Mouse (Mus musculus) midbrain, postnatal 0 days (tissue): Measurements from ENCODE around the gene Ppp2r5e. TPM values are rescaled to one million over a fixed set of nuclear protein-coding genes. Genes with fewer than 3 reads are reported as not detected.
A peak's percentile ranks its signal among the peaks of the same experiment; 100 is the strongest.

ENCODE experiments used
- ATAC-seq: fragments of 200-750 bp; cut with Nextera tagmentation; 2 replicates; pipeline ENCODE4 v1.8.0; 2017; ENCODE audit warnings: moderate number of reproducible peaks, mild to moderate bottlenecking, moderate TSS enrichment, moderate library complexity; ENCODE audit not compliant: low FRiP score
- DNase-seq: peaks from one replicate; pipeline ENCODE4 v3.0.0-alpha.2; 2015; ENCODE audit warnings: low spot score
- H3K27ac ChIP-seq: fragments of 300-500 bp; sonication (generic); 2 replicates; pipeline ENCODE4 v1.5.1; 2014; ENCODE audit warnings: low read depth, mild to moderate bottlenecking, low read length, mixed read lengths
- H3K27me3 ChIP-seq: fragments of 300-500 bp; sonication (generic); 2 replicates; pipeline ENCODE4 v1.6.1; 2014; ENCODE audit warnings: low read length, control low read depth, mixed read lengths; ENCODE audit not compliant: insufficient read depth
- H3K36me3 ChIP-seq: fragments of 300-500 bp; sonication (generic); 2 replicates; pipeline ENCODE4 v1.6.1; 2014; ENCODE audit warnings: low read length, control low read depth, mixed read lengths; ENCODE audit not compliant: insufficient read depth
- H3K4me1 ChIP-seq: fragments of 300-500 bp; sonication (generic); 2 replicates; pipeline ENCODE4 v1.6.1; 2014; ENCODE audit warnings: mild to moderate bottlenecking, control low read depth, antibody characterized with exemption, low read length, mixed read lengths; ENCODE audit not compliant: insufficient read depth
- H3K4me2 ChIP-seq: fragments of 300-500 bp; sonication (generic); 2 replicates; pipeline ENCODE4 v1.6.1; 2014; ENCODE audit warnings: low read depth, mild to moderate bottlenecking, low read length, mixed read lengths; ENCODE audit not compliant: poor library complexity, severe bottlenecking
- H3K4me3 ChIP-seq: fragments of 300-500 bp; sonication (generic); 2 replicates; pipeline ENCODE4 v1.5.1; 2014; ENCODE audit warnings: low read depth, mild to moderate bottlenecking, low read length, moderate library complexity
- H3K9ac ChIP-seq: fragments of 300-500 bp; sonication (generic); replicated peaks from 2 replicates; pipeline ENCODE4 v1.6.1; 2014; ENCODE audit warnings: mild to moderate bottlenecking, low read length, moderate library complexity, mixed read lengths; ENCODE audit not compliant: poor library complexity, severe bottlenecking
- H3K9me3 ChIP-seq: fragments of 300-500 bp; sonication (generic); 2 replicates; pipeline ENCODE4 v1.6.1; 2016; ENCODE audit warnings: low read length, control low read depth
- CTCF ChIP-seq: IDR thresholded peaks from 2 replicates; pipeline ENCODE4 v1.5.1; 2016; ENCODE audit warnings: antibody characterized with exemption, mild to moderate bottlenecking
- WGBS: fragments of 180-500 bp; shearing (Covaris S2); extraction: QIAGEN DNeasy Blood & Tissue Kit; methylation state at CpG from one replicate; pipeline ENCODE4 v1.1.7; 2014; 5-methylcytosine and 5-hydroxymethylcytosine counted together
- polyA plus RNA-seq: library from polyadenylated mRNA; unstranded; fragments of >200 nt; fragmentation: Nextera tagmentation; extraction: Ambion mirVana; gene quantifications from 2 replicates; pipeline ENCODE4 v1.2.1, GENCODE M21; 2015
- total RNA-seq: library from RNA; depleted of rRNA; stranded (reverse); fragments of >200 nt; gene quantifications from 2 replicates; pipeline ENCODE4 v1.2.3, GENCODE M21; 2014

The Ppp2r5e gene
- total and polyA plus RNA-seq, 2 experiments from 2014 or later, result 22.8 to 32.9 TPM

GRCm38 (mm10) chr12:75612711-75613110, 16.7 kb upstream of the Ppp2r5e start:
- H3K4me3 ChIP-seq, result no peak overlapping the region
- H3K9ac ChIP-seq, result no peak overlapping the region
- H3K4me1 ChIP-seq, result no peaks in the 10 kb centered on the region
- no peaks in the 10 kb centered on the region for H3K9me3 ChIP-seq
- H3K27ac ChIP-seq, result no peak overlapping the region
- H3K27me3 ChIP-seq, result no peaks in the 10 kb centered on the region
- no peak for TF ChIP-seq CTCF
- ATAC-seq, result no peak
- no peak for DNase-seq
- H3K4me2 ChIP-seq, result no peak overlapping the region
- 87% methylated on average over 7 of the region's 7 CpGs for WGBS
- H3K36me3 ChIP-seq, result no peaks in the 10 kb centered on the region

- Histone ChIP-seq H3K4me1 (no peaks in the 10 kb centered on the region), H3K27ac (no peak overlapping the region), H3K9ac (no peak overlapping the region), H3K4me2 (no peak overlapping the region), H3K9me3 (no peaks in the 10 kb centered on the region), H3K36me3 (no peaks in the 10 kb centered on the region), H3K4me3 (no peak overlapping the region), H3K27me3 (no peaks in the 10 kb centered on the region)
- 14% methylated on average over 4 of the region's 4 CpGs for WGBS
- DNase-seq, result no peak
- ATAC-seq, result no peak
- no peak for TF ChIP-seq CTCF
These were observed 3.4 kb upstream of the Ppp2r5e start for GRCm38 (mm10) chr12:75599490-75599889.

- no peak overlapping the region for H3K4me3 ChIP-seq
- no peak for TF ChIP-seq CTCF
- 64% methylated on average over 4 of the region's 4 CpGs for WGBS
These were observed 2.9 kb upstream of the Ppp2r5e start for GRCm38 (mm10) chr12:75598988-75599387.

GRCm38 (mm10) chr12:75597707-75598106, 1.7 kb upstream of the Ppp2r5e start:
- 85% methylated on average over 4 of the region's 4 CpGs for WGBS
- DNase-seq (no peak), ATAC-seq (no peak)
- Histone ChIP-seq H3K4me2 (no peak overlapping the region), H3K9me3 (no peaks in the 10 kb centered on the region), H3K9ac (no peak overlapping the region), H3K36me3 (no peaks in the 10 kb centered on the region), H3K27ac (no peak overlapping the region), H3K4me1 (peaks cover 5% of the 10 kb centered on the region; the same call in 1 of the 2 replicates), H3K4me3 (no peak overlapping the region), H3K27me3 (no peaks in the 10 kb centered on the region)
- no peak for TF ChIP-seq CTCF

More at GRCm38 (mm10) chr12:75598988-75599387, 2.9 kb upstream of the Ppp2r5e start:
- no peak for ATAC-seq
- H3K9me3 ChIP-seq, result no peaks in the 10 kb centered on the region
- peaks cover under 1% of the 10 kb centered on the region; the same call in 1 of the 2 replicates for H3K4me1 ChIP-seq
- no peak overlapping the region for H3K9ac ChIP-seq
- no peaks in the 10 kb centered on the region for H3K36me3 ChIP-seq
- H3K4me2 ChIP-seq, result no peak overlapping the region
- no peak overlapping the region for H3K27ac ChIP-seq
- no peaks in the 10 kb centered on the region for H3K27me3 ChIP-seq
- no peak for DNase-seq

GRCm38 (mm10) chr12:75595291-75596153, 523 bp downstream of the Ppp2r5e start:
- Histone ChIP-seq H3K4me2 (peak overlapping the region; percentile 80), H3K9me3 (no peaks in the 10 kb centered on the region), H3K27me3 (no peaks in the 10 kb centered on the region), H3K36me3 (peaks cover 5% of the 10 kb centered on the region; the same call in 1 of the 2 replicates), H3K4me3 (peak overlapping the region; percentile 100), H3K4me1 (peaks cover 5% of the 10 kb centered on the region; the same call in 1 of the 2 replicates), H3K9ac (peak overlapping the region; percentile 98), H3K27ac (peak overlapping the region; percentile 98)
- TF ChIP-seq CTCF, result no peak
- WGBS, result under 1% methylated on average over 56 of the region's 97 CpGs
- ATAC-seq (peak; percentile 22), DNase-seq (no peak)

- DNase-seq, result no peak
- Histone ChIP-seq H3K27me3 (no peaks in the 10 kb centered on the region), H3K4me1 (peaks cover 5% of the 10 kb centered on the region; the same call in 1 of the 2 replicates), H3K4me3 (peak overlapping the region; percentile 100), H3K9ac (0 out of 2 replicates have a peak overlapping the region, but pooled peaks have one; percentile 30), H3K9me3 (no peaks in the 10 kb centered on the region), H3K36me3 (peaks cover 5% of the 10 kb centered on the region; the same call in 1 of the 2 replicates), H3K4me2 (peak overlapping the region; percentile 80), H3K27ac (no peak overlapping the region)
- WGBS, result 35% methylated on average over 5 of the region's 5 CpGs
- TF ChIP-seq CTCF, result no peak
- no peak for ATAC-seq
These were observed 1.6 kb downstream of the Ppp2r5e start for GRCm38 (mm10) chr12:75594404-75594803.
